Mouse (Mus musculus): Measurements from ENCODE around the gene Cib1.

The Cib1 gene

DNA sequence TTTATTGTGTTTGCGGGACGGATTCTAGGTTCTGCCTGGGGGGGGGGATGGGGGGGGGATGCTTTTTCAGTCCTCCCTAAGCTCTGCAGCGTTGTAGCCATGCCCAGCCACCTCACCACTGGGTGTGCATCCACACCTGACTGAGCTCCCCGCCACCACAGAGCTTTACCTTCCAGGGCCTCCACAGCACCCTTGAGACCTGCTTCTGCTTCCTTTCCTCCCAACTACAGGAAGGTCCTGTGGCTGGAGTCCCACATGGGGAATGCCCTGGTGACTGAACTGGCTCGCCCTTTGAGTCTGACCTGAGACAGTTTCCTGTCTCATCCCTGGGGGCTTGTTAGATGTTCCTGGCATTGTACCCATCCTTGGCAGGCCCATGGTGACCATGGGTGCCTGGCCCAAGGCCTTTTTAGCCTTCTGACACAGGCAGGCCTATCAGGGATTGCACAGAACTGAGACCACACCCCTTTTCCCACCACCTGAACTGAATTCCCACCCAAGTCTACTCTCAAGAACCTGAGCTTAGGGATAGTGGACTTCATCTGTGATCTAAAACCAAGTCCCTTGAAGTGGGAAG is 31.6 kb downstream of the Cib1 start:
- no peaks in the 10 kb centered on the region for H3K27me3 ChIP-seq (ENCODE audit: control insufficient read depth, insufficient read depth, low read length, poor library complexity, severe bottlenecking)
- peaks cover 4% of the 10 kb centered on the region; the same call in 1 of the 2 replicates for H3K36me3 ChIP-seq (ENCODE audit: control insufficient read depth, insufficient read depth, low read length, poor library complexity, severe bottlenecking)
- peak; percentile 52 for DNase-seq (ENCODE audit: low read depth, low spot score)

DNA sequence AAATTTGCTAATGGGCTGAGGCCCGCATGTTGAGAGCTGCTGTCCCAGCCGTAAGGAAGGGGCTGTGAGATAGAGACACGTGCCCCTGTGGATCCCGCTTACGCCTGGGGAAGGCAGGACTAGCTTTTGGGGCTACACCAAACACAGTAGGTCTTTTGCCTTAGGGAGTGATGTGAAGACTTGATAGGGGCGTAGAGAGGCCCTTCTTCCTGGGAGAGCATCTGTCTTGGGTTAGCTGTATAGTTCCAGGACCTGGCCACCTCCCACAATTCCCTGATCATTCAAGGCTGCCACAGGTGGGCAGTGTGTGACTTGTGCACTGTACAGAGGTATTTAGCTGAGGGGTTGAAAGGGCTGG is 32.0 kb downstream of the Cib1 start:
- Histone ChIP-seq H3K36me3 (ENCODE audit: control insufficient read depth, insufficient read depth, low read length, poor library complexity, severe bottlenecking) (peaks cover 4% of the 10 kb centered on the region; the same call in 1 of the 2 replicates), H3K27me3 (ENCODE audit: control insufficient read depth, insufficient read depth, low read length, poor library complexity, severe bottlenecking) (no peaks in the 10 kb centered on the region)
- no peak for DNase-seq (ENCODE audit: low read depth, low spot score)

- H3K36me3 ChIP-seq (ENCODE audit: control insufficient read depth, insufficient read depth, low read length, poor library complexity, severe bottlenecking), result peaks cover 4% of the 10 kb centered on the region; the same call in 1 of the 2 replicates
- DNase-seq (ENCODE audit: low read depth, low spot score), result no peak
These were observed 32.6 kb downstream of the Cib1 start for GRCm38 (mm10) chr7:80199851-80200587.

DNA sequence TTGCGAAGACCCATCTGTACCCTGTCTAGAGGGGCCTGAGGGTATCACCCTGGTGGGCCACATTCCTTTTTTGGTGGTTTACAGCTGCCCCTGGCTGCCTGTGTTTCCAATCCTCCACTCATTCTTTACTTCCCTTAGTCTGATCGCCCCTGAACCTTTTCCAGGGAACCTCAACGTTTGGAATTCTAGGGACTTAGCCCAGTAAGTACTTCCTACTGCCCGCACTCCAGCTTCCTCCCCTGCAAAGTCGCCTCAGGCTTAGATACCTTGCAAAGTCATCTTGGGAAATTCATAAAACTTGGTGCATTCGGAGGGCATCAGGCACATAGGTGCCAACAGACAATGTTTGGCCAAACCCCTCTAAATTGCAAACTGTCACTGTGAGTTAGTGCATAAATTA is 33.3 kb downstream of the Cib1 start:
- H3K36me3 ChIP-seq (ENCODE audit: control insufficient read depth, insufficient read depth, low read length, poor library complexity, severe bottlenecking), result peaks cover 4% of the 10 kb centered on the region; the same call in 1 of the 2 replicates
- DNase-seq (ENCODE audit: low read depth, low spot score), result no peak
- H3K27me3 ChIP-seq (ENCODE audit: control insufficient read depth, insufficient read depth, low read length, poor library complexity, severe bottlenecking), result no peaks in the 10 kb centered on the region

More at GRCm38 (mm10) chr7:80199851-80200587, 32.6 kb downstream of the Cib1 start:
- no peaks in the 10 kb centered on the region for H3K27me3 ChIP-seq (ENCODE audit: control insufficient read depth, insufficient read depth, low read length, poor library complexity, severe bottlenecking)

- peaks cover 4% of the 10 kb centered on the region; the same call in 1 of the 2 replicates for H3K36me3 ChIP-seq (ENCODE audit: control insufficient read depth, insufficient read depth, low read length, poor library complexity, severe bottlenecking)
- no peak for DNase-seq (ENCODE audit: low read depth, low spot score)
These were observed 33.8 kb downstream of the Cib1 start for GRCm38 (mm10) chr7:80198863-80199262.

GRCm38 (mm10) chr7:80197941-80198778 is 34.5 kb downstream of the Cib1 start:
- peak; percentile 71 for DNase-seq (ENCODE audit: low read depth, low spot score)
- Histone ChIP-seq H3K27me3 (ENCODE audit: control insufficient read depth, insufficient read depth, low read length, poor library complexity, severe bottlenecking) (no peaks in the 10 kb centered on the region), H3K36me3 (ENCODE audit: control insufficient read depth, insufficient read depth, low read length, poor library complexity, severe bottlenecking) (peaks cover 4% of the 10 kb centered on the region; the same call in 1 of the 2 replicates)

More at GRCm38 (mm10) chr7:80198863-80199262, 33.8 kb downstream of the Cib1 start:
- no peaks in the 10 kb centered on the region for H3K27me3 ChIP-seq (ENCODE audit: control insufficient read depth, insufficient read depth, low read length, poor library complexity, severe bottlenecking)

DNA sequence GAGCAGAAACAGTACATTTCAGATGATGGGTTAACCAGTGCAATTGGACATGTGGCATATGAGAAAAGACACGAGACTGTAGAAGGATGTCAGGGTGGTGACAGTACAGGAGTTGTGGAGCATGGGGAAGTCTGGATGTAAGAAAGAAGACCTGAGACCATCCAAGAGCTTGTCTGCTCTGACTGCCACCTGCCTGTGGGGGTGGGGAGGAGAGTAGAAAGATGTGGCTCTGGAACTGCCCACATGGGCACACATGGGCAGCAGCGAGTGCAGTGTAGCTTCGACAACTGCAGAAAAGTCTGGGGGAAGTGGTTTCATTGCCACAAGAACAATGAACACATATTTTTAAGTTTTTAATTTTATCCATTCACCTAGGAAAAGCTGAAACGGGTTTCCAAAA is 35.2 kb downstream of the Cib1 start:
- peaks cover 4% of the 10 kb centered on the region; the same call in 1 of the 2 replicates for H3K36me3 ChIP-seq (ENCODE audit: control insufficient read depth, insufficient read depth, low read length, poor library complexity, severe bottlenecking)
- H3K27me3 ChIP-seq (ENCODE audit: control insufficient read depth, insufficient read depth, low read length, poor library complexity, severe bottlenecking), result no peaks in the 10 kb centered on the region
- peak; percentile 75 for DNase-seq (ENCODE audit: low read depth, low spot score)

DNA sequence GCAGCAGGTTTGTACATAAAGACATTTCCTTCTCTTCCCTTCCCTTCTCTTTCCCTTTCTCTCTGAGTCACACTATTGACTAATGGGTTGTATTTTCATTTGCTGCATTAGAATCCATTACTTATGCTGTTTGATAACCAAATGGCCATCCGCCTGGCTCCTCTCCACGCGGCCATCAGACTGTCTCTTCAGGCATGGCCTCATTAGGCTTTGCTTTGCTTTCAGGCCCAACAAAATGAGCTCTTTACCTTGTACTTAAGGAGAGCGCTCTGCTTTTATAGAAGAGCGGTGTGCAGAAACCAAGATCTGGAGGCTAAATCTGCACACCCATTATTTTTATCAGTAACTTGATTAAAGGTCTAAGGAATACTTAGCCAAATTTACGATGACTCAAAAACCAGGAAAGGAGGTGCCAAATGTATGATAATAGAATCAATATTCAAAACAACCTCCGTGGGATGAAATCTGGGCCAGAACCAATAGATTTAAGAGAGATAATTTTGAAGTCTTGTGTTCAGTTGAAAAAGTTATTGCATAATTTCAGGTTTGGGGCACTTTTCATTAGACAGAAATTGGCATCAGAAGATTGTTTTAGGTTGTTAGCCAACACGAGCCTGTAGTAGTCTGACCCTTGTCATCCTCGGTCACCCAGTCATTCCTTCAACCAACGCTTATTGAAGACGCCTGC is 36.9 kb downstream of the Cib1 start:
- no peak for DNase-seq (ENCODE audit: low read depth, low spot score)
- H3K27me3 ChIP-seq (ENCODE audit: control insufficient read depth, insufficient read depth, low read length, poor library complexity, severe bottlenecking), result no peaks in the 10 kb centered on the region
- peaks cover 4% of the 10 kb centered on the region; the same call in 1 of the 2 replicates for H3K36me3 ChIP-seq (ENCODE audit: control insufficient read depth, insufficient read depth, low read length, poor library complexity, severe bottlenecking)

- H3K27me3 ChIP-seq (ENCODE audit: control insufficient read depth, insufficient read depth, low read length, poor library complexity, severe bottlenecking), result no peaks in the 10 kb centered on the region
- DNase-seq (ENCODE audit: low read depth, low spot score), result no peak
- H3K36me3 ChIP-seq (ENCODE audit: control insufficient read depth, insufficient read depth, low read length, poor library complexity, severe bottlenecking), result peaks cover 4% of the 10 kb centered on the region; the same call in 1 of the 2 replicates
These were observed 37.5 kb downstream of the Cib1 start for GRCm38 (mm10) chr7:80195146-80195545.

DNA sequence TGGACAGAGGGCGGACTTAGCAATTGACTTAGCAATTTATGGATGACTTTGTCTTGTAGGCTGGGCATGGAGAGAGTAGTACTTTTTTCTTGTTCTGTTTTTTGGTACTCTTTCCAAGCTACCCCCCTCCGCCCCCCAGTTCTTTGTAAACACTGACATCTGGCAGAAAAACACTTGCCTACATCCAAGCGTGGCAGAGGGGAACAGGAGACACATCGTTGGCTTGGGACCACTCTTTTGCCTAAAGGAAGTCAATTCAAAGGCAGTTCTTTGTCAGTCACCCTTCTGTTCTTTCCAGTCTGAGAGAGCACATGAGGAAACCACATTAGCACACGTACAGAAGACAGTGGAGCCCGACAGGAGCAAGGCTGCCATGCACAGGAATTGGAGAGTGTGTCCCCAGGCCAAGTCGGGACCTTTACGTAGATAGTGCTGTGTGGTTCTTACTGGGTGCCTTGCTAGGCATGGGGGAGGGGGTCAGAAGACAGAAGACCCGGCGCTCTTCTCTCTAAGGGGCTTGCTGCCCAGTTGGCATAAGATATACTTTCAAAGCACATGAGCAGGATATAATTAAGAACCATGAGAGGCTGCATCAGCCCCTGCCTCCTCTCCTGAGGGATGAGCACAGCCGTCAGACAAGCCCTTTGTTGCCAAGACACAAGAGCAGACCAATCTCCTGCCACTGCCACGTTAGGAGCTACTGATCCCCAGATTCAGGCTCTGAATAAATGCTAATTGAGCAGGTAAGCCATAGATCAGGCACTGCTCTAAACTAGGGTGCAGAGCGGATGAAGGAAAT is 38.5 kb downstream of the Cib1 start:
- H3K36me3 ChIP-seq (ENCODE audit: control insufficient read depth, insufficient read depth, low read length, poor library complexity, severe bottlenecking), result no peaks in the 10 kb centered on the region
- DNase-seq (ENCODE audit: low read depth, low spot score), result peak; percentile 53
- no peaks in the 10 kb centered on the region for H3K27me3 ChIP-seq (ENCODE audit: control insufficient read depth, insufficient read depth, low read length, poor library complexity, severe bottlenecking)

DNA sequence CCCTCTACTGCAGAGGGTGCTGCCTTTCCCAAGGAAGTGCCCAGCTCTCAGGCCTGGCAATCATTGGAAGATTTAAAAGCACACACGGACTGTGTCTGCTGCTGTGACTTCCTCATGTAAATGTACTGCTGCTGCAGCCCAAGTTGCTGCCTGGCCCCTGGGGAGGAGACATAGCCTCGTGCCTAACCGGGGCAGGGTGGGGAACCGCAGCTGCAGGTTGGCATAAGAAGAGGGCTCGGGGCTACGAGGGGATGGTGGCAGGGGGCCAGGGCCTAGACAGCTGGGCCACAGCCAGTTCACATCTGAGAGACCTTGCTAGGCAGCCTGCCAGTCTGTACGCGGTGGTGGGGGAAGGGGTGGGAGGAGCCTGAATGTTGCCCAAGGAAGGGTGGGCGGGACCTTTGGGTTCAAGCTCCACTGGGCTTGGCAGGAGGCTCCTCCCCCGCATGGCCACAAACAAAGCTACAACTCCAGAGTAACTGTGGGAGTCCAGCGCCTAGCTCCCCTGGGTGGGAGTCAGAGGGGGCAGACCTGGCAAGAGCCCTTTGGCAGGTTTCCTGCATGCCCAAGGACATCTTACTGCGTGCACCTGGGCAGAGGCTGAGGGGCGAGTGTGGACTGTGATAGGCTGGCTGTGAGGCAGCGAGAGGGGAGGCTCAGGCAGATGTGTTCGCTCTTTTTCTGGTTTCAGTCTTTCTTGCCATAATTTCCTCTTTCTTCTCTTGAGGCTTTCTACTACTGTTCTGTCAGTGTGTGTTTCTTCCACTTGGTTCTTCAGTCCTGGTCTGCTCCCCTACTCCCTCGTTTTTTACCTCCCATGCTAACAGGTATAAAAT is 40.2 kb downstream of the Cib1 start:
- H3K27me3 ChIP-seq (ENCODE audit: control insufficient read depth, insufficient read depth, low read length, poor library complexity, severe bottlenecking), result no peaks in the 10 kb centered on the region
- DNase-seq (ENCODE audit: low read depth, low spot score), result peak; percentile 88

GRCm38 (mm10) chr7:80191455-80191854 is 41.2 kb downstream of the Cib1 start:
- peak; percentile 62 for DNase-seq (ENCODE audit: low read depth, low spot score)

More for the DNA sequence above, 40.2 kb downstream of the Cib1 start:
- no peaks in the 10 kb centered on the region for H3K36me3 ChIP-seq (ENCODE audit: control insufficient read depth, insufficient read depth, low read length, poor library complexity, severe bottlenecking)

More at GRCm38 (mm10) chr7:80191455-80191854, 41.2 kb downstream of the Cib1 start:
- H3K36me3 ChIP-seq (ENCODE audit: control insufficient read depth, insufficient read depth, low read length, poor library complexity, severe bottlenecking), result no peaks in the 10 kb centered on the region
- H3K27me3 ChIP-seq (ENCODE audit: control insufficient read depth, insufficient read depth, low read length, poor library complexity, severe bottlenecking), result no peaks in the 10 kb centered on the region

Measured in splenic B cell, adult 2 months (primary cell).